Mouse (Mus musculus) brain, embryonic 14.5 days (tissue): ENCODE results near the gene Usp48.

ENCODE experiments used
- CTCF ChIP-seq: fragments of 200-500 bp; IDR thresholded peaks from 2 replicates; pipeline ENCODE4 v1.5.1; 2012; ENCODE audit warnings: inconsistent platforms, mild to moderate bottlenecking, moderate library complexity, borderline replicate concordance; ENCODE audit not compliant: insufficient read depth, insufficient read length; ENCODE audit errors: extremely low read depth
- POLR2A ChIP-seq: fragments of 200-500 bp; IDR thresholded peaks from 2 replicates; pipeline ENCODE4 v1.6.1; 2012; ENCODE audit warnings: mild to moderate bottlenecking, inconsistent platforms, borderline replicate concordance; ENCODE audit not compliant: poor library complexity, insufficient read depth, insufficient read length, severe bottlenecking; ENCODE audit errors: extremely low read depth

GRCm38 (mm10) chr4:137580299-137580698 is 13.3 kb upstream of the Usp48 start:
- TF ChIP-seq CTCF = no peak
- TF ChIP-seq POLR2A = no peak
